Mouse (Mus musculus): ENCODE results near the gene Zfp423. TPM values are rescaled to one million over a fixed set of nuclear protein-coding genes. Genes with fewer than 3 reads are reported as not detected.

Zfp423 gene
- total RNA-seq, 2 experiments from 2014 or later = 11.5 to 19.6 TPM

GRCm38 (mm10) chr8:87818506-87818905, 140.9 kb downstream of the Zfp423 start:
- DNase-seq = no peak
- intact Hi-C loops (cut with DNase I) = no loop called here

DNA sequence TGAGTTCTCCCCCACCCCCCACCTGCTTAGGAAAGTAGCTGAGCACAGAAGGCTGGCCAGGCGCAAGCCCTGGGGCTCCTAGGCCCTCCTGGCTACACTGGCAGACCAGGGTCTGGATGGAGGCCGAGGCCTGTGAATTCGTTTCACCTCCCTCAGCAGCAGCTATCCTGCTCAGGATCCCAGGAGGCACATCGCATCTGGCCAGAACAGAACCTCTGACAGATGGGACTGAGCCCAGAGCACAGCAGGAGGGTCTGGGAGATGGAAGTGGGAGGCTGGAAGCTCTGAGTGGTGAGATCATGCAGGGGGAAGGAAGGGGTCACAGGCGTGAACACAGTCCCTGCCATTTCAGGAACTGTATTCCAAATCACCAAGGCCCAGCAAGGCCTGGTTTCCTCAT, 143.3 kb downstream of the Zfp423 start:
- no peak for DNase-seq
- intact Hi-C loops (cut with DNase I) = no loop called here

DNA sequence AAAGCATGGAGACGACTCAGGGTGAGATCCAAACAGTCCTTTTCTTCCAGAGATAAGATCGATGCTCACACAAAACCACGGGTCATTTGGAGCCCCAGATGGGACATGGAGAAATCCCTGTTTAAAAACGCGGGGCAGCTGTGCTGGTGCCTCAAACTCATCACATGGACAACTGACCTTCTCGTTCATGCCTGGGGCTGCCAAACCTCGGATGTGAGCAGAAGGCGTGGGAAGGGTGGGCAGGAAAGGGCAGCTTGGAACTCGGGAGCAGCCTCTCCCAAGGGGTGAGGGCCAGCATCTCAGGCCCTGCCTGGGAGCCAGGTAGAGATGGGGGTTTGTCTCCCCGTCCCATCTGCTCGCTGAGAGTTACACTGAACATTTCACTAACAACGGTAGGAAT, 146.7 kb downstream of the Zfp423 start:
- DNase-seq = no peak
- intact Hi-C loops (cut with DNase I) = no loop called here

DNA sequence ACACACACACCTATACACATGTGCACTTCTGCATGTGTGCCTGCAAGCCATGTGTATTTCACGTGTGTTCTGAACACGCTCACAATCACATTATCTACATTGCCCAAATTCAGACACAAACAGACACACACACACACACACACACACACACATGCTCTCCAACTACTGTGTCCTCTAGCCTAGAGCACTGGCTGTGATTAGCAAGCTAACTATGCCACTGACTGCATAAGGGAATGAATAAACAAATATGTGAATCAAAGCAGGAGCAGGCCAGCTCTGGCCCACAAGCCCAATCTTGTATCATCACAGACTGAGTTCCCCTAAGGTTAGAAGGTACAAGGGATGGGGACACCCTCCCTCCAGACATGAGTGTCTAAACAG, 147.3 kb downstream of the Zfp423 start:
- DNase-seq = no peak
- intact Hi-C loops (cut with DNase I) = no loop called here

DNA sequence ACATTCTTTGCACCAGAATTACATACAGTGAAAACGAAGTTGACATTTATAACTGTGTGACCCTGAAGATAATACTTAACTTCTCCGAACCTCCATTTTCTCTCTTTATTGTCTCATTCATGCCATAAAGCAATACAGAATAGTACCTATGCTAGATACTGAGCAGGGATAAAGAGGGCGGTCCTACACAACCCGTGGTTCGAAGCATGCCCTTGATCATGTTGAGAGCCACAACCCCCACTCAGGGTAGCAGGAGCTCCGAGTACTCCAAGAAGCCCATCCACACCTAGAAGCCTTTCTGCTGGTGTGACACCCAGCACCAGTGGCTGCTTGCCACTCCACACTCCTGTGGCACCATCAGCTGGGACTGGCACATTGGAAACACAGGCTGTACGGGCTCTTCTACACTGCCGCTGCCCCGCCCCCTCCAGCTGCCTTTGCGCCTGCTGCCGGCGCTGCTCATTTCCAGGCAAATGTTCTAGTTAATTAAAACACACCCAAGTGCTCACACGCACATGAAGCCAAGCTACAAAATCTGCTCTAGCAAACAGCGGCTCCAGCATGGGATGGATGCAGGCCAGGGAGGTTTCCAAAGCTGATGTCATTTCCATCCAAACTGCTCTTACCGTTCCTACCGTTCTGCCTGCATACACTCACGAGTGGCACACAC, 147.9 kb downstream of the Zfp423 start:
- DNase-seq = peak; percentile 43 to 62
- intact Hi-C loops (cut with DNase I) = no loop called here

GRCm38 (mm10) chr8:87810771-87811170, 148.6 kb downstream of the Zfp423 start:
- intact Hi-C loops (cut with DNase I) = no loop called here
- no peak for DNase-seq

- DNase-seq = peak; percentile 66 to 67
- intact Hi-C loops (cut with DNase I) = loop anchor here (5.0 kb wide), 1 partner anchor 142 kb away; no protein-coding TSS in a partner anchor
These were observed 155.0 kb downstream of the Zfp423 start for GRCm38 (mm10) chr8:87804327-87804900.

GRCm38 (mm10) chr8:87803437-87803836, 156.0 kb downstream of the Zfp423 start:
- intact Hi-C loops (cut with DNase I) = loop anchor here (5.0 kb wide), 1 partner anchor 141 kb away; no protein-coding TSS in a partner anchor
- no peak for DNase-seq

DNA sequence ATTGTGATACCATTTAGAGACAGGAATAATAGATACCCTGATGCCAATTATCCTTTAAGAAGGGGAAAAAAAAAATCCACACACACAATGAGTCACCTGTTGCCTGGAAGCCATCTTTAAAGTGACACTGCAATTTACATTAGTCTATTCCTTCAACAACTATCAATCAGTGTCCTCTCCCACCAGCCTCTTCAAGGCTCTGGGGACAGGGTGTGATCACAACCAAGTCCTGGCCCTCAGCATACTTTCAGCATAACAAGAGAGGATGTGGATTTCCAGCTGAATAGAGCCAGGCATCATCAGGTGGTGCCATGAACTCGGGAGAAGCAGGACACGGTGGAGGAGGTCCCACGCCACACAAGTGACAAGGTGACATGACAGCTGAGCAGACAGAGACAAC, 156.8 kb downstream of the Zfp423 start:
- intact Hi-C loops (cut with DNase I) = loop anchor here (5.0 kb wide), 1 partner anchor 140 kb away; no protein-coding TSS in a partner anchor
- DNase-seq = no peak

GRCm38 (mm10) chr8:87800121-87800520, 159.3 kb downstream of the Zfp423 start:
- DNase-seq = no peak
- intact Hi-C loops (cut with DNase I) = loop anchor here (5.0 kb wide), 1 partner anchor 138 kb away; no protein-coding TSS in a partner anchor

GRCm38 (mm10) chr8:87796234-87796633, 163.2 kb downstream of the Zfp423 start:
- intact Hi-C loops (cut with DNase I) = no loop called here
- DNase-seq = no peak

DNA sequence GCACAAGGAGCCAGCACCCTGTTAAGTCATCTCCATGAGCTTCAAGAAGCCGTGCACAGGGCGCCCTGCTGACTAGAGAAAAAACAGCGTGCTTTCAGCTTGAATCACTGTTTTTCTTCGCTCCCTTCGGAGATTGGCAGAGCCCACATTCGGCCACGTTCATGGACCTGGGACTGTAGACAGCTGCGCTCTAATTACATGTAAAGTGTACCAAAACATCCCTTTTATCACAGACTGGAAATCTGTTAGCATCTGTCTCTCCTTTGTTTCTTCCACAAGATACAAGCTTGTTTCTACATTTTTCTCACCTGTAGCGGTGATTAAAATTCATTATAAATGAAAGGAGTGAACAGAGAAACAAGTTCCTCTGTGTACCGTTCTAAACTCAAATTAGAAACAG, 164.8 kb downstream of the Zfp423 start:
- no peak for DNase-seq
- intact Hi-C loops (cut with DNase I) = no loop called here

GRCm38 (mm10) chr8:87791103-87791502, 168.3 kb downstream of the Zfp423 start:
- intact Hi-C loops (cut with DNase I) = no loop called here
- no peak for DNase-seq

DNA sequence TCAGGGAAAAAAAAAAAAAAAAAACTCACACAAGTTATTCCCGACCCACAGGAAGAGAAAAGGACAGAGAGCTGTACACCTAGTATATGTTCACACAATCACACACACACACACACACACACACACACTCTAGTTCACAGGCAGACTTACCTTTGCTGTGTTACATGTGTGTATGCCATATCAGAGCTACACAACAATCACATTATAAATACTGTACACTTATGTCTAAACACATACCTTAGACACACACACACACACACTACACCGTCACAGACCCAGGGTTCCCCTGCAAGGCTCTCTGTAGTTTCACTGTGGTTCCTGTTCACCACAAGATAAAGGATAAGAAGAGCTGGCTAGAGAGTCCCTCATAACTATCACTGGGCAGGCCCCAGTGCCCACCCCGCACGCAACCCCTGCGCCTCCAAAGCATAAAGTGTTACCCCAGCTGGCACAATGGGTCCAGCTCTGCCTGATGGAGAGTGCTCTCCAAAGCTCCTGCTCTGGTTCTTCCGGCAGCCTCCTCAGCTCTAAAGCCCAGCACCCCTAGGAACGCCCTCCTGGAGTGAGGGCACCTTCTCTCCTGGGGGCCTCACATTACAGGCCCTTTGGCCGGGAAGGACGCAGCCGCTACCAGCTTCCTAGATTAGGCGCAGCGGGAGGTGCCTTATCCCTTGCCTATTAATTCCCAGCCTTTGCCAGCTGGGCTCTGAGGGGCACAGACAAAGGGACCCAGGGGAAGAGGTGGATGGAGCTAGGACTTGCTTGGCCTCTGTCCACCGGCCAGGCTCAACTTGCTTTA, 174.6 kb downstream of the Zfp423 start:
- DNase-seq = no peak
- intact Hi-C loops (cut with DNase I) = no loop called here

DNA sequence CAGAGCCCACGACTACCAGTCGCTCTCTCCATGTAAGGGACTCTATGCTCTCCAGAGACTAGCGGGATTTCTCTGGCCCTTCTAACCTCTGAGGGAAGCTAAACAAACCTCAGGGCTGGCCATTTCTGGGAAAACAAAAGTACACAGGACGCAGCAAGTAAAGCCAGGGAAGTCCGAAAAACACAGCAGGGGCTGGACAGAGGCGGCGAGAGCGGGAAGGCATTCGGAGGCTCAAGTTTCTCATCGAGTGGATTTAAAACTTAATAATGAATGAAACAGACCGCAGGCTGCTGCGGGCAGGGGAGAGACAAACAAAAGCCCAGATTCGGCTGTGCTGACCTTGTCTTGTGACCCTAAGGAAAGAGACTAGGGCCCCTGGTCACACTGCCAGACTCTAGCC, 175.2 kb downstream of the Zfp423 start:
- intact Hi-C loops (cut with DNase I) = no loop called here
- no peak for DNase-seq

GRCm38 (mm10) chr8:87783198-87783597, 176.2 kb downstream of the Zfp423 start:
- intact Hi-C loops (cut with DNase I) = no loop called here
- no peak for DNase-seq

DNA sequence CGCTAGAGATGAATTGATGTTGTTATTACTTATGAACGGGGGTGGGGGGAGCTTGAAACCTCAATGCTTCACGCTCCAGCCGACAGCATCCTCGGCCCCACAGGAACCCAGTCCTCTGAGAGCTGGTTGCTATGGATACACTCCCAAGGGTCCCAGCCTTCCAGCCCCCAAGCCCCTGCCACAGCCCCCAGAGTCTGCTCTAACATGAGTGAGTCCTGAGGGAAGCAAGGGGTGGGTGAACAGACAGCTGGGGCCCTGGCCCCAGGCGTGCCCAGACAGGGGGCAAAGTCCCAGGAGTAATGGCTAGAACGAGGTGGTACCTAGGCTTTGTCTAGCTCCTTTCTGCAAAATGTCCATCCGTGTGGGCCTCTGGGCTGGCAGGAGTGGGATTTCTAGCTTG, 181.8 kb downstream of the Zfp423 start:
- intact Hi-C loops (cut with DNase I) = no loop called here
- no peak for DNase-seq

DNA sequence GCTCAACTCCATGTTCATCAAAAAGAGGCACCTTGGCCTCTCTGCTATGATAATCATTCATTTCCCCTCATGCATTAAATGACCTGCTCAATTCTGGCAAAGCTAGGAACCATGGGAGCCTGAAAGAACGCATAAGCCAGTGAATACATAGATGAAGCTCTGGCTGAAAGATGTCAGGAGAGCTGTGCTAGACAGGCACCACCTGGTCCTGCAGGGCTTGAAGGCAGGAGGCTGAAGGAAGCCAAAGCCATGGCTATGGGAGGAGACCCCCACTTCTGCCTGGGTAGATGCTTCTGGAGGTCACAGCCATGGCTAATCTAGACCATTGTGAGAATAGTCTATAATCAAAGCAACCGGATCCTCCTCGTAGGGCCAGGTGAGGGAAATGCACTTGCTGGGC, 183.5 kb downstream of the Zfp423 start:
- intact Hi-C loops (cut with DNase I) = no loop called here
- DNase-seq = no peak

GRCm38 (mm10) chr8:87774966-87775365, 184.4 kb downstream of the Zfp423 start:
- no peak for DNase-seq
- intact Hi-C loops (cut with DNase I) = no loop called here

DNA sequence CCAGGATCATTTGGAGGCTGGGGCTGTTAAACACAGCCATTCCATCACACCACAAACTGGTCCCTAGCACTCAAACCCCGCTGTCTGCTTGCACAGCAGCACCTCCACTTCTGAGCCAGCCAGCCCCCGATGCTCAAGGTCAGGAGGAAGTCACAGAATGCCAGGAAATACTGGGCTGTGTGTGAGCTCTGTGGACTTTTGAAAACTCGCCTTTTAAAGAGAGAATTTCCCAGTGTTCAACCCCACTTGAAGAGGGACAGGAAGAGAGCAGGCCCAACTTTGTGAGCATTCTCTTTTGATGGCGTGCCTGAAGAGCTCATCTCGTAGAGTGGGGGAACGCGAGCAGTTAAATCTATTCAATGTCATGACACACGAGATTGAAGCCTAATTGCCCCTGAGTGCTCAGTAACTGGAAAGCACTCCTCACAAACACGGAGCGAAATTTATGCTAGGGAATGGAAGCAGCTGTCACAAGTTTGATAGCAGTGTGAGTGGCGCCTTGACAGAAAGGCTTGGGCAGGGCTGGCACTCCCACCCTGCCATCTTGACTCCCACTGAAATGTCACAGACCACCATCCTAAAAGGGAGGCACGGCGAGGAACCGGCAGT, 186.4 kb downstream of the Zfp423 start:
- intact Hi-C loops (cut with DNase I) = no loop called here
- DNase-seq = no peak

GRCm38 (mm10) chr8:87767882-87768281, 191.5 kb downstream of the Zfp423 start:
- no peak for DNase-seq
- intact Hi-C loops (cut with DNase I) = no loop called here
